Mouse (Mus musculus): ENCODE data around the gene Gm5136.
A peak's percentile ranks its signal among the peaks of the same experiment; 100 is the strongest.

The Gm5136 gene

DNA sequence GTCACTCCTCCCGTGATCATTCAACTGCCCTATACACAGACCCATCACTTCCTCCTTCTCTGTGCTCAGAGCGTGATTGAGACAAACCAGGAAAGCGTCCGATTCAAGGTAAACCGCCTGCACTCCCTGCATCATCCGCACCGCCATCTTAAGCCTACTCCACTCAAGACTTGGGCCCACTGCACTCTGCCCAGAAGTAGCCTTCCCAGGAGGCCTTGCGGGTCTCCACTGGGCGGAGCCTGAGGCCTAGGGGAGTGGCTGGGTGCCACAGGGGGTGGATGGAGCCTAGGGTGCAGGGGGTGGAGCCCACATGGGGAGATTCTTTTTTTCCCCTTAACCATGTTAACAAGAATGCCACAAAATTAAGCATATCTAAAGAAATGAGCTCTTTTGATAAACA is at the start of gene Gm5136:
TSS of gene Gm5136 (minus strand) at position 215 of the 400 bp plus-strand sequence.
- DNase-seq (ENCODE audit: low read depth, low spot score) = peak; percentile 39

DNA sequence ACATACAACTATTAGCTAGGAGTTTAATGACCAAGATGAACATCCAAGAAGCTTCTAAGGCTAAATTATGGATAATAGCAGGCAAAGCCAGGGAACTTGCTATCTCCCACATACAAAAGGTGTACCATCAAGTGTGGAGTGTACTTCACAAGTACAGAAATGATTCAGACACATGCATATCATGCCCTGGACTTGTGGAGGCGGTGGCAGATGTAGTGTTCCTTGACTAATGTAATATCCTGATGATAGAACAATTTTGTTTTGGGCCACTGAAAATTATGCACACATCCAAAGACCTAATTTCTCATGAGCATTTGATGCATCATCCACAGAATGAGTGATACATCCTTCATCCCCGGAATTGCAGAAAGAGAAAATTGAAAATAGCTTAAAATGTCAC is 43.8 kb upstream of the Gm5136 start:
- DNase-seq (ENCODE audit: low read depth, low spot score) = no peak

DNA sequence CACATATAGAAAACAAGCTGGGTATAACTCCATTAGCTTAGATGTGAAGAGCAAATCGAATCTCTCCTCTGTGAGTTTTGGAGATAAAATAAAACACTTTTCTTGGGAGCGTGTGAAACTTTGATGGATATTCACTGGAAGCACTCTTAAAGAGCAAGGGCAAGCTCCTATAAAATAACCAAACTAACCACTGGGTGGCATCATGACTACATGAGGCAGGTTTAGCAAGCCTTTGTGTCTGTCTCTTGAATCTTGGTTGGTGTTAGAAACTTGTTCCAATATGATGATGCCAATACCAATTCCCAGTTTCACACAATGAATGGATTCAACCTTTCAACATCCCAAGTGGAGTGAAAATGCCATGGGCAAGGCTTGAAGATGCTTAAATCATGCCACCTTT is 34.0 kb upstream of the Gm5136 start:
- DNase-seq (ENCODE audit: low read depth, low spot score) = peak; percentile 40

DNA sequence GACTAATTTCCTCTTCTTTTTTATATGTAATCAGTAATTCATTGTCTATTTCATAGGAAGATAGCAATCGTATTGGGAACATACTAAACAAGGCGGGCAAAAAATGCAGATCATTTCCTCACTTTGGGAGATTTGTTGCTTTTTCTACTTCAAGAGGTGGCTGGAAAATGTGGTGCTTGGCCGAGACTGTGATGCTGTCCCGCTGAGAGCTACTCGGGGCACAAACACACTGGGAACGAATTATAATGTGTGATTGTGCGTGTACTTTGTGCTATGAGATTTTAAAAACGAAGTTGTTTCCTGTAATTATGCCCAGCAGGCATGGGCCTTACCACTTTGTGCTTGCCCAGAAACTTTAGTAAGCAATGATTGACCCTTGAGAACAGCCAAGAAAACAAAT is 29.0 kb upstream of the Gm5136 start:
- no peak for DNase-seq (ENCODE audit: low read depth, low spot score)

DNA sequence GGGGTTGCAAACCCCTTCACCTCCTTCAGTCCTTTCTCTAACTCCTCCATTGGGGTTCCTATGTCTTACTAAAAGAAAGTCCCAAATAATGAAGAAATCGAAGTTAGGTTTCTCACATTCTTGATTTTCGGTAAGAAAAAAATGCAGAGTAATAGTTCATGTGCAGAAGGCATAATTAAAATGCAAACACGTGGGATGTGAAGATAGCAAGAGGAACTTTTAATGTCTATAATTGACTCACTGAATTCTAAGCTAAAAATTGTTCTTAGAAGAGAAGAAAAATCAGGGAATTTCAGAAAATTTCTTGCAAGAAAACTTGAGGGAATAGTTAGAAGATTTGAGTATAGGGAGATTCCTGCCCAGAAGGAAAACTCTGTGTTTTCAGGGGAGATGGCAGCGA is 26.4 kb upstream of the Gm5136 start:
- DNase-seq (ENCODE audit: low read depth, low spot score) = no peak

DNA sequence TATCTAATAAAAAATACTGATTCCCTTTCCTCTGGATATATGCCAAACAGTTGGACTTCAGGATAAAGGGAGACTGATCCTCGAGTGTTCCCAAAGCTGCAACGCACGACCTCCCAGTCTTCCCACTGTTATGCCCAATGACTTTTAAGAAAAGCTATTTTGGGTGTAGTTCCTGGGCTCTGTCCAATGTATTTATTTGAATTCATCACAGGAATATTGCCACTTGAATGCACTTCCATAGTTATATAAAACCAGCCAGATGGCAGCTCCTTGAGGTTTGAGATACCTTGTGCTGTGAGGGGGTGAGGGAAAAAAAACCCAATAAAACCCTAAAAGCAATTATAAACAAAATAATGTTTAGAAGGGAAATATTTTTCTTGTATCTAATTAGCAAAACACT is 24.9 kb upstream of the Gm5136 start:
- DNase-seq (ENCODE audit: low read depth, low spot score) = no peak

DNA sequence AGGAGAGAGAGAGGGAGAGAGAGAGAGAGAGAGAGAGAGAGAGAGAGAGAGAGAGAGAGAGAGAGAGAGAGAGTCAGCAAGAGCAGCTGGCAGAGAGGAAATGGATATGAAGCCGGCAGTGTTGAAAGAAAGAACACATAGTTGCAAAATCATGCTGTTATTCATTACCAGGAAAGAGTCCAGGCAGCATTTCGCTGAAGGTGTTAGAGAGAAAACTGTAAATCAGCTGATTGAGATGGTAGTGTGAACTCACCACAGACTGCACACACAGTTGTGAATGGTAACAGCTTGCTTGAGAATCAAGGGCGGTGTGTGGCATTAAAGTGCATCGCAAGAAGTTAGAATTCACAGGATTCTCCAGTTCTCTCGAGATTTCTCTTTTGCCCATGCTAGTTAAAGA is 10.6 kb upstream of the Gm5136 start:
- DNase-seq (ENCODE audit: low read depth, low spot score) = no peak

DNA sequence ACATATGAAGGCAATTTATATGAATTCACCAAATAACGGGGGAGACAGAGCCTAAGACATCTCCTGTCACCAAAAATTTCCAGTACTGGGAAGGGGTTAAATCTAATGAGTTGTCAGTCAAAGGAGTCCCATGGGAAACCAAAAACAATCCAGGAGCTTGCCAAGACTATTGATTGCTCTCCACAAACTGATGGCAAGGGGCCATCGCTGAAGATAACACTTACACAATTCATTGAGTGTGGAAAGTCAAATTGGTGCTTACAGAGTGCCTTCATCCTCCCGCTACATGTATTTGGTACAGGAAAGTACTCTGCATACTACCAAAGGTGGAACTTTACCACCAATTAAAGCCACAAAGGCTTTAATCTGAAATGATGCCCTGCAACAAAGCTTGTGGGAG is 5.7 kb upstream of the Gm5136 start:
- no peak for DNase-seq (ENCODE audit: low read depth, low spot score)

DNA sequence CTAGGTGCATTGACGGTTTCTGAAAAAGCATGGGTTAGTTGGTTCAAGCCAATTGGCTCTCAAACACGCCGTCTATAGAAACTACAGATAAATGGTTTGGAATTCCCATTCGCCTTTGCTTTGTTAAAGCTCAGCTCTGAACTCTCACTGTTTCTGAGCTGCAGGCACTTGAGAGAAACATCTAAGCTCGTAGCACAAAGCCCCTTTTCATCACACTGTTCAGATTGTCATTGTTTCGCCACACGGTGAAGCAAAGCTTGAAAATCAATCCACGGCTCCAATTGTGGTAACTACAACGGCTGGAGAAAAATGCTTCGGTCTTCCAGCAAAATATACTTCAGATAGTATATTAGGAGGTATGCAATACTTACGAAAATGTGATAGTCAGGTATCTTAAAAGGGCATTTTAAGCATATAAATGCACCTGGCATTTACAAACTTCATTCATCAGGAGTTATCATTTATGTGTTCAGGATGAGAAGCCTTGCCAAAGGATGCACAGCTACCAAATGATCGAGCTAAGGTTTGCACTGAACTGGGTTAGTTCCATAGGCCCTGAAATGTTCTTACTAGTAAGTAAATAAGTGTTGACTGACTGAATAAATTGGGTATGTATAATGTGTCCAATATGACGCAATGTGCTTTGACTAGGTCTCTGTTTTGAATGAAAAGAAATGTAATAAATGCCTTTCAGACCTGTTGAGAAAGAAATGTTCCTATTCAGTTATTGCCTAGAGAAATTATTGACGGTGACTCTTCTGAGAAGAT is 1.6 kb upstream of the Gm5136 start:
- DNase-seq (ENCODE audit: low read depth, low spot score) = no peak

DNA sequence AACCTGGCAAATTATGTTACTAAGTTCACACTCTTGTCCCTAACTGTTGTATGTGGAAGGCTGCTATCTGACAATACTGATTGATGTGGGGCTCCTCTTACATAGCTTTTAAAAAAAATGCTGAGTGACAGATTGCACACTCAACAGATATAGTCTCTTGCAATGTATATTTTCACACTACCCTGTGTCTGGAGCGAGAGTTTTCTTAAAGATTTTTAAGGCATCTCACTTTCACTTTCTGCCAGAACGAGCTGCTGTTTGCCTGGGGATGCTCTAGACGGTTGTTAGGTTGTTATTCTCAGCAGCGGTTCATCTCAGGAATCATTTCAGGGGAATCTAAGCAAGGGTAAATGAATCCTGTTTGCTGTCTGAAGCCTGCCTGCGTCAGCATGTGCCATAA is 2.9 kb downstream of the Gm5136 start:
- no peak for DNase-seq (ENCODE audit: low read depth, low spot score)

DNA sequence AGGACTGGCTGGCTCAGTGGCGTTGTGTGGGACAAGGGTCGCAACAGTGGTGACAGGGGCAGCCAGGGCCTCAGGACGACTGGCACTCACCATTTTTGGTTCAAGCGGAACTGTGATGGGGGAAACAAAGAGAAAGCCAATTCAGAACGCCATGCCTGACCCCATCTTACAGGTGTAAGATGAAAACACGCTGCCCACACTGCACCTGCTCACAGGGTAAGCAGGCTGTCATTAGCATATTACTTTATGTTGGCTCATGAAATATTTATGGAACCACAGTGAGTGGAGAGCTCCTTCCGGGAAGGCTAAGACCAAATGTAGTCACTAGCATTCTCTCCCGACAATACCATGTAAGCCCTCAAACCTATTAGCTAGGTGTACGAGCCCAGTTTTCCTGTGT is 9.0 kb downstream of the Gm5136 start:
- no peak for DNase-seq (ENCODE audit: low read depth, low spot score)

DNA sequence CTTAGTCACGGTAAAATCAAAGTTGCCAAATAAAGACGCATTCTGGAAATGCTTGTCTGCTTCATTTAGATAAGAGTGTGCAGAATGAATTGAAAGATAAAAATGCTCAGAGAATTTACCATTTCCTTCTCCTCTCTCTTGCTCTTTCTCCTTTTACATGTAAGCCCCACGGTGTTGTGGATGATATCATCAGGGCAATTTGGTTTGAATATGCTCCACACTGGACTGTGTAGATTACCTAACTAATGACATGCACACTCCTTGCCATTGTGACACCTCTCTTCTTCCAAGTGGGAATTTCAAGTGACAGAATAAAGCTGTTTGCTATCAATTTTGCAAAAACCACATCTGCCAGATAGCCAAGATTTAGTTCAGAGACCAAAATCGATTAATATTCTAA is 13.3 kb downstream of the Gm5136 start:
- no peak for DNase-seq (ENCODE audit: low read depth, low spot score)

DNA sequence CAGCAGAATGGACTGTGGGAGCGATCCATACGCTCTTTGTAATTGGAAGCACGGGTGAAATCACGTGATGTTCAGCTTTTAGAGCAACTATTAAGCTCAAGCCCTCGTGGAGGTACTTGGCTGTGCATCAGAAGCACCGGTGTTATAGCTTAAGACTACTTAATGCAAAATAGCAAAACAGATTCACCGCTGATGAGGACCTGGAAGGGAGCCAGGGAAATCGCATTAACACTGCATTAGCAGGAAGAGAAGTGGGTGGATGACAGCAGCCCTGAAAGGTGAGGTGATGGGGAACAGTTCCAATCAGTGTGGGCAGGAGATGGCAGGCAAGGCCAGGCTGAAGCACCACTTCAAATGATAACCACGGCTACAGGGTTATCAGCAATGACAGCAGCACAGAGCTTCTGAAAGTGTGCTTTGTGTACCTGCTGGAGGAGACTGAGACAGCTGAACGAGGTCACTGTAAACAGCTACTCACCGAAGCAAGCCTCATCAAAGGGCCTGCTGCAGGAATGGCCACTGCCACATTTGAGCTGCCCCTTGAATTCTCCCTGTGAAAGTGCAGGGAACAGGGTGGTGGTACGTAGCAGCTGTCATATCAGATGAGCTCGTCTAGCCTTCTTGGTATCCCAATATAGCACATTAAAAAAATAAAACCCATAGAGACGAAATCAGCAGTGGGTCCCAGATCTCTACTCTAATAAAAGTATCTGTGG is 20.1 kb downstream of the Gm5136 start:
- no peak for DNase-seq (ENCODE audit: low read depth, low spot score)

DNA sequence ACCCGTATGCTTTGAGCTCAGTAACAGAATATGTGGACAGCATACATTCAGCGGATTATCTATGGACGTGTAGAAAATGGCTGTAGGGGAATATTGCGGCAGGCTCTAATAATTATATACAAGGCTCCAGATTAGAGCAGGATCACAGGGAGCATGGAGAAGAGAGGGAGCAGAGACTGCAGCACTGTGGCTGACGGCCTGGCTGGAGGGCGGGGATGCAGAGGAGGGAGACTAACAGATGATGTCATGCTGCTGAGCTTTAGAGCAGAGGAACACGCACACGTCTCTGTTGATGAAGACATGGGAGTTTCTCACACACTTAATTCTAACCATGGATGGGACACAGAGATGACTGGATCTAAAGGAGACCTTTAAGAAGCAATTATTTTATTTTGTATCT is 22.9 kb downstream of the Gm5136 start:
- no peak for DNase-seq (ENCODE audit: low read depth, low spot score)

DNA sequence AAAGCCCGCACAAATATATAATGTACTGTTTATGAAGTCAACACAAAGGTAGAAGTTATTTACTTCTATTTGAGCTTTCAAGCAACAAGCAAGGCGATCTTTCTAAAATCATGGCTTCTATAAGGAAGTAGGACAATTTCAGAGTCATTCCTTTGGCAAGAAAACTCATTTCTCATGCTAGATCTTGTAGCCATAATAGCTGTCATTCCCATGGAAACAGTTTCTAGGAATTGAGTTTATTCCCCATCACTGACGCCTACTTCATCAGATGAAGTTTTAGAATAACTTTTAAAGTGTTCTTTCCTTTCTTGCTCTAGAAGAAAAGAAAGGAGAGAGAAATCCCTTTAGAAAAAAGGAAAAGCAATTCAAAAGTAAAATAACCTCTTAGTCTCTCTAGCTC is 31.0 kb downstream of the Gm5136 start:
- no peak for DNase-seq (ENCODE audit: low read depth, low spot score)

DNA sequence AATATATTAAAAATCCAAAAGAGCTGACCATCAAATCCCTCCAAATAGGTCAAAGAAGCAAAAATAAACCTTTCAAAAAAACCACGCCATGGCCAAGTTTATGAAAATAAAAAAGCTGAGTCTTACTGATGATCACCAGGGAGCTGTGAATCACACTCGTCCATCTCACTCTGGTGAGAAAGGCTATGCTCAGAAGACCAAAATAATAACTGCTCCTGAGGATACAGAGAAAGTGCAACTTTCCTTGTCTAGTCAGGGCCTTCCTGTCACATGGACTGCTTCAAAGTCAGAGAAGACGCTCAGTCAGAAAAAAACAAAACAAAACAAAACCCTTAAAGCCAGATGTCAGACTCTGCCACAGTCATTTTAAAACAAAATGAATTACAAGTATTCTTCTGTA is 39.7 kb downstream of the Gm5136 start:
- DNase-seq (ENCODE audit: low read depth, low spot score) = no peak

DNA sequence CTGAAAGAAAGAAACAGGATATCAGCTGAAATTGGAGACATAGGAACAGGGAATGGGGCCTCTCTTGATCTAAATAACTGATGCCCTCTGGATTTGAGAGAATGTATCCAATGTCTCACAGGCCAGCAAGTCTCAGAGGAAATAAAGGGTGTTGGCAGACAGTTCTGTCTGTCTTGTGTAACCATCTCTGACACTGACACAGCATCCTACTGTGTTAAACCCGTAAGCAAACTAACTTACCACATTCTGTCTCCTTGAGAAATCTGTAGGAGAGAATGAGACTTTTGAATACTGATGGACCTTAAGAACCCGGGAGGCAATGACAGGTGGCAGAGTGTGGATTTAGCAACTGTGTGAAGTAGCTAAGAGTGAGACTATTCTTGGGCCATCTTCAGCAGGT is 41.7 kb downstream of the Gm5136 start:
- DNase-seq (ENCODE audit: low read depth, low spot score) = no peak

DNA sequence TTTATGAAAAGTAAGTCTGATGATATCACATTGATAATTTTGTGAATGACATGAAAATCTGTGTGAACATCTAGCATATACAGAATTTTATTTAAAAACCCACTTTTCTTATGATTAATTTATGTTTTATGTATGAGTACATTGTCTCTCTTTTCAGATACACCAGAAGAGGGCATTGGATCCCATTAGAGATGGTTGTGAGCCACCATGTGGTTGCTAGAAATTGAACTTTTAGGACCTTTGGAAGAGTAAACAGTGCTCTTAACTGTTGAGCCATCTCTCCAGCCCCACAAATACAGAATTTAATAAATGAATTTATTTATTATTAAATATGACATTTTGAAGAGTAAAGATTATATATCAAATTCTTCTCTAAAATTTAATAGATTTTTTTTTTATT is 42.3 kb downstream of the Gm5136 start:
- no peak for DNase-seq (ENCODE audit: low read depth, low spot score)

DNA sequence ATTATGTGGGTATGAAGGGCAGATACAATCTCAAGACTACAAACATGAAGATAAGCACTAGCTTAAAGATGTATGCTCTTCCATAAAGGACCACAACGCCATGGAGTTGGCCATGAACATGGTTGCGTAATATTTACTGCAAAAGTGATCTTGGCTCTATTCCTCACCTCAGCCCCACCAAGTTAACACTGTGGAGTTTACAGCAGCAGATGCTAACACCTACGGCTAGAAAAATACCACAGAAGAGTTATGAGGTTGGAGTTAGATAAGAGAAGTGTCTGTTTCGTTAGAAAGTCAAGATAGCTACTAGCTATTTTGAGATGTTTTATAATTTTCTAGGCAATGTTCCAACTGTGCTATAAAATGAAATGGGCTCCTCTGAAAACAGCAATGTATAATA is 43.1 kb downstream of the Gm5136 start:
- DNase-seq (ENCODE audit: low read depth, low spot score) = no peak

DNA sequence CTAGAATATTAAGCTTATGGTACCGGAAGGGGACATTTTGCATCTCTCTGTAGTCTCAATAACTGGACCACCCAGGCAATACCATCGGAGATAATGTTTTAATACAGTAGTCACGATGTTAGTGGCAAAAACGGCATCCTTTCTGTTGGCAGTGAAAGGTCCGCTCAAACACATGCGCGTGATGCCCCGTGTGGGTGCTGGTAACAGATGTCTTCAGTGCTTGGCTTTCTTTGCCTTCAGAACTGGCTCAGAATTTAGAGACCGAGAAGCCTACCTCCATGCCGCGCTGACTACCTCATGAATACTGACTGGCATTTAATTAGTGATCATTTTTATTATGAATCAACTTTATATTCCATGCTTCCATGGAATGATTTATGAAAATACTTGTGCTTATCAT is 44.9 kb downstream of the Gm5136 start:
- no peak for DNase-seq (ENCODE audit: low read depth, low spot score)

DNA sequence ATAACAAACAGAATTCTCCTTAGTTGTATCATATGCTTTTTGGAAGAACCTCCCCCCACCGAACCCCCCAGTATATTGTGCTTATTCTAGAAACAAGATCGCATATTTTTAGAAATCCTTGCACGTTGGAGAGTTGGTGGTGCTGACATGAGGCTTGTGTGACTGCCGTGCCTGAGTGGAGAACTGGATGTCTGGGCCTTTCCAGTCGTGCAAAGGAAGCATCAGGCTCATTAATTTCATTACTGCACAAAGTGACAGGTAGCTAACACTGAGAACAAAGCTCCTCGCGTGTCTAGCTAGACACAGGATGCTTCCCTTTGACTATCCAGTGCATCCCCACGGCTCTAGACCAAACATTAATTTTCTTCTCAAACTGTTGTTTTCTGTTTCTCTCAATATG is 47.1 kb downstream of the Gm5136 start:
- DNase-seq (ENCODE audit: low read depth, low spot score) = no peak

DNA sequence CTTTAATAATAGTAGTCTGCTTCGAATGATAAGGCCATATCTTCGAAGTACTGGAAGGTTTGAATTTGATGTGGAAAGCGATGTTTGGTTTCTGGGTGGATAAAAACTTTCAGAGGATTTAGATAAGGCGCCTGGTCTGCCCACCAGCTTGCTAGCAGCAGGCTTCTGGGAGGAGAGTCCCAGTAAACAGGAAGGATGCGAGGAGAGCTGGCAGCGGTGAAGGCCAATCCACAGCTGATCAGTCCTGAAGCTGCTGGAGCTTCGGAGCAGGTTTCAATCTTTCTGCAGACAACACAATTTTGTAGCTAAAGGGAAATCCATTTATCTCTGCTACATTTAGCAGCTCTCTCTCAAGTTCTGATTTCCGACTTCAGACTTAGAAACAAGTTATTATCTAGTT is 47.9 kb downstream of the Gm5136 start:
- no peak for DNase-seq (ENCODE audit: low read depth, low spot score)

DNA sequence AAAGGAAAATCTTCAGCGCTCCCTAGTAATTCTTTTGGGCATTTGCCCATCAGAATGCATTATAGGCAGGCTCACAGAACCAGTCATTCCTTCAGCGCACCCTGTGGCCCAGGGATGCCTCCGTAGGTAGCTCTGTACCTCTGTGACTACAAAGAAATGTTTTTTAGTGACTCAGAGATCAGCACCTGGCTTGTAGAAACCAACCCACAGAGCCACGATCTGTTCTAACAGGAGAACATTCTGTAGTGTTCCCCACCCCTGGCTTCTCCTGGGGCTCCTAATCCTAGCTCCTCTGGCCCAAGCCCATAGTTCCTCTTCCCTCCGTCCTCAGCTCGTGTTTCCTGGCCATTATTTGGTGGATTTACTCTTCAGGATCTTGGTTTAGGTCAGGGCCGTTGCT is 50.8 kb downstream of the Gm5136 start:
- DNase-seq (ENCODE audit: low read depth, low spot score) = no peak
